Mouse (Mus musculus) liver, postnatal 0 days (tissue): ENCODE results near the gene Dlgap4. TPM values are rescaled to one million over a fixed set of nuclear protein-coding genes. Genes with fewer than 3 reads are reported as not detected.

Experiments
- ATAC-seq: fragments of 200-750 bp; cut with Nextera tagmentation; 2 replicates; pipeline ENCODE4 v1.8.0; 2017; ENCODE audit warnings: mild to moderate bottlenecking, moderate library complexity
- DNase-seq: peaks from one replicate; pipeline ENCODE4 v3.0.0-alpha.2; 2016
- H3K27ac ChIP-seq: fragments of 300-500 bp; sonication (generic); 2 replicates; pipeline ENCODE4 v1.5.1; 2014; ENCODE audit warnings: antibody characterized with exemption, moderate library complexity, mild to moderate bottlenecking, low read depth
- H3K27me3 ChIP-seq: fragments of 300-500 bp; sonication (generic); 2 replicates; pipeline ENCODE4 v1.6.1; 2014; ENCODE audit warnings: low read length, control low read depth, mixed read lengths; ENCODE audit not compliant: insufficient read depth
- H3K36me3 ChIP-seq: fragments of 300-500 bp; sonication (generic); replicated peaks from 2 replicates; pipeline ENCODE4 v1.6.1; 2014; ENCODE audit warnings: mild to moderate bottlenecking, control low read depth, low read length, moderate library complexity, mixed read lengths; ENCODE audit not compliant: insufficient read depth
- H3K4me1 ChIP-seq: fragments of 300-500 bp; sonication (generic); 2 replicates; pipeline ENCODE4 v1.6.1; 2014; ENCODE audit warnings: antibody characterized with exemption, mild to moderate bottlenecking, control low read depth; ENCODE audit not compliant: insufficient read depth
- H3K4me2 ChIP-seq: fragments of 300-500 bp; sonication (generic); 2 replicates; pipeline ENCODE4 v1.6.1; 2014; ENCODE audit warnings: low read depth, mild to moderate bottlenecking, low read length, moderate library complexity, mixed read lengths
- H3K4me3 ChIP-seq: fragments of 300-500 bp; sonication (generic); 2 replicates; pipeline ENCODE4 v1.5.1; 2014; ENCODE audit warnings: low read depth, low read length
- H3K9ac ChIP-seq: fragments of 300-500 bp; sonication (generic); replicated peaks from 2 replicates; pipeline ENCODE4 v1.6.1; 2014; ENCODE audit warnings: mild to moderate bottlenecking, moderate library complexity
- H3K9me3 ChIP-seq: fragments of 300-500 bp; sonication (generic); 2 replicates; pipeline ENCODE4 v1.6.1; 2016; ENCODE audit warnings: mild to moderate bottlenecking, control low read depth, low read length, mixed read lengths
- CTCF ChIP-seq: sonication (generic); IDR thresholded peaks from 2 replicates; pipeline ENCODE4 v1.5.1; 2016; ENCODE audit warnings: antibody characterized with exemption, low read depth
- EP300 ChIP-seq: IDR thresholded peaks from 2 replicates; pipeline ENCODE4 v1.6.1; 2016; ENCODE audit warnings: antibody characterized with exemption, low read depth, mild to moderate bottlenecking
- WGBS: fragments of 180-500 bp; shearing (Covaris S2); extraction: QIAGEN DNeasy Blood & Tissue Kit; methylation state at CpG from one replicate; pipeline ENCODE4 v1.1.7; 2014; ENCODE audit not compliant: insufficient replicate concordance; 5-methylcytosine and 5-hydroxymethylcytosine counted together
- polyA plus RNA-seq: library from polyadenylated mRNA; unstranded; fragments of >200 nt; fragmentation: Nextera tagmentation; extraction: Ambion mirVana; gene quantifications from 2 replicates; pipeline ENCODE4 v1.2.1, GENCODE M21; 2015

The Dlgap4 gene
- polyA plus RNA-seq, 1 experiment from 2014 or later = 10.7 TPM

- no peak overlapping the region for H3K4me3 ChIP-seq
- no peak for DNase-seq
- no peak for TF ChIP-seq EP300
- no peak for TF ChIP-seq CTCF
- no peak overlapping the region for H3K27ac ChIP-seq
- H3K4me2 ChIP-seq = no peak overlapping the region
- WGBS = 62% methylated on average over 7 of the region's 7 CpGs
- H3K9ac ChIP-seq = no peak overlapping the region
- H3K4me1 ChIP-seq = peaks cover 5% of the 10 kb centered on the region
- no peaks in the 10 kb centered on the region for H3K9me3 ChIP-seq
- ATAC-seq = no peak
- no peaks in the 10 kb centered on the region for H3K36me3 ChIP-seq
- H3K27me3 ChIP-seq = no peaks in the 10 kb centered on the region
These were observed 123.3 kb downstream of the Dlgap4 start for GRCm38 (mm10) chr2:156736846-156737245.

- 61% methylated on average over 7 of the region's 7 CpGs for WGBS
- no peaks in the 10 kb centered on the region for H3K27me3 ChIP-seq
- no peak overlapping the region for H3K9ac ChIP-seq
- H3K4me3 ChIP-seq = no peak overlapping the region
- H3K36me3 ChIP-seq = no peaks in the 10 kb centered on the region
- no peaks in the 10 kb centered on the region; the same call in none of the 2 replicates for H3K4me1 ChIP-seq
- ATAC-seq (no peak), DNase-seq (no peak)
- no peak for TF ChIP-seq EP300
- TF ChIP-seq CTCF = no peak
- H3K4me2 ChIP-seq = no peak overlapping the region
- H3K9me3 ChIP-seq = no peaks in the 10 kb centered on the region
- no peak overlapping the region for H3K27ac ChIP-seq
These were observed 124.5 kb downstream of the Dlgap4 start for GRCm38 (mm10) chr2:156737976-156738375.

GRCm38 (mm10) chr2:156741265-156741664 lies 127.8 kb downstream of the Dlgap4 start:
- DNase-seq = no peak
- TF ChIP-seq CTCF (no peak), EP300 (no peak)
- Histone ChIP-seq H3K9ac (no peak overlapping the region), H3K4me1 (no peaks in the 10 kb centered on the region; the same call in none of the 2 replicates), H3K4me2 (no peak overlapping the region), H3K27me3 (no peaks in the 10 kb centered on the region), H3K4me3 (no peak overlapping the region), H3K36me3 (no peaks in the 10 kb centered on the region), H3K27ac (no peak overlapping the region), H3K9me3 (no peaks in the 10 kb centered on the region)
- WGBS = 74% methylated on average over 9 of the region's 9 CpGs
- no peak for ATAC-seq

- no peak for ATAC-seq
- H3K27me3 ChIP-seq = no peaks in the 10 kb centered on the region
- H3K27ac ChIP-seq = no peak overlapping the region
- TF ChIP-seq EP300 (no peak), CTCF (no peak)
- no peak overlapping the region for H3K4me2 ChIP-seq
- no peak for DNase-seq
- H3K9me3 ChIP-seq = no peaks in the 10 kb centered on the region
- no peaks in the 10 kb centered on the region for H3K36me3 ChIP-seq
- WGBS = 59% methylated on average over 4 of the region's 4 CpGs
- no peak overlapping the region for H3K9ac ChIP-seq
- no peaks in the 10 kb centered on the region; the same call in 1 of the 2 replicates for H3K4me1 ChIP-seq
- H3K4me3 ChIP-seq = no peak overlapping the region
These were observed 128.5 kb downstream of the Dlgap4 start for GRCm38 (mm10) chr2:156741998-156742397.

GRCm38 (mm10) chr2:156743248-156743647 lies 129.7 kb downstream of the Dlgap4 start:
- no peaks in the 10 kb centered on the region for H3K27me3 ChIP-seq
- no peak overlapping the region for H3K9ac ChIP-seq
- H3K9me3 ChIP-seq = no peaks in the 10 kb centered on the region
- no peaks in the 10 kb centered on the region; the same call in 1 of the 2 replicates for H3K36me3 ChIP-seq
- no peak overlapping the region for H3K4me2 ChIP-seq
- H3K4me1 ChIP-seq = no peaks in the 10 kb centered on the region; the same call in 1 of the 2 replicates
- WGBS = 50% methylated on average over 3 of the region's 3 CpGs
- TF ChIP-seq CTCF (no peak), EP300 (no peak)
- DNase-seq (peak; percentile 13), ATAC-seq (no peak)
- no peak overlapping the region for H3K27ac ChIP-seq
- no peak overlapping the region for H3K4me3 ChIP-seq

- no peak for ATAC-seq
- no peak for TF ChIP-seq EP300
- no peak for TF ChIP-seq CTCF
- no peak overlapping the region for H3K4me3 ChIP-seq
These were observed 130.9 kb downstream of the Dlgap4 start for GRCm38 (mm10) chr2:156744414-156744813.

GRCm38 (mm10) chr2:156747315-156747714 lies 133.8 kb downstream of the Dlgap4 start:
- WGBS = 91% methylated on average over 3 of the region's 3 CpGs
- ATAC-seq (no peak), DNase-seq (no peak)
- peaks cover 17% of the 10 kb centered on the region for H3K36me3 ChIP-seq
- H3K27ac ChIP-seq = no peak overlapping the region
- H3K4me2 ChIP-seq = no peak overlapping the region
- H3K4me3 ChIP-seq = no peak overlapping the region
- H3K4me1 ChIP-seq = no peaks in the 10 kb centered on the region
- no peak overlapping the region for H3K9ac ChIP-seq
- H3K27me3 ChIP-seq = no peaks in the 10 kb centered on the region
- H3K9me3 ChIP-seq = no peaks in the 10 kb centered on the region
- TF ChIP-seq EP300 (no peak), CTCF (no peak)

More at GRCm38 (mm10) chr2:156744414-156744813, 130.9 kb downstream of the Dlgap4 start:
- no peak overlapping the region for H3K4me2 ChIP-seq
- no peak for DNase-seq
- WGBS = 86% methylated on average over 5 of the region's 5 CpGs
- no peak overlapping the region for H3K27ac ChIP-seq
- peaks cover 5% of the 10 kb centered on the region for H3K36me3 ChIP-seq
- H3K27me3 ChIP-seq = no peaks in the 10 kb centered on the region
- H3K9me3 ChIP-seq = no peaks in the 10 kb centered on the region
- no peaks in the 10 kb centered on the region; the same call in 1 of the 2 replicates for H3K4me1 ChIP-seq
- no peak overlapping the region for H3K9ac ChIP-seq
